Mouse (Mus musculus) embryonic facial prominence, embryonic 14.5 days (tissue): ENCODE data around the gene R3hcc1l. TPM values are rescaled to one million over a fixed set of nuclear protein-coding genes. Genes with fewer than 3 reads are reported as not detected.

Experiments used
- ATAC-seq: fragments of 200-750 bp; cut with Nextera tagmentation; 2 replicates; pipeline ENCODE4 v1.8.0; 2017; ENCODE audit warnings: low read depth, moderate number of reproducible peaks, moderate TSS enrichment
- DNase-seq: peaks from one replicate; pipeline ENCODE4 v3.0.0-alpha.2; 2015; ENCODE audit warnings: low spot score
- H3K27ac ChIP-seq: fragments of 300-500 bp; sonication (generic); replicated peaks from 2 replicates; pipeline ENCODE4 v1.5.1; 2014; ENCODE audit warnings: low read depth, mild to moderate bottlenecking, low read length, moderate library complexity
- H3K27me3 ChIP-seq: fragments of 300-500 bp; sonication (generic); replicated peaks from 2 replicates; pipeline ENCODE4 v1.6.1; 2014; ENCODE audit warnings: low read length; ENCODE audit not compliant: control insufficient read depth, insufficient read depth
- H3K36me3 ChIP-seq: fragments of 300-500 bp; sonication (generic); 2 replicates; pipeline ENCODE4 v1.6.1; 2014; ENCODE audit warnings: low read length, mixed read lengths; ENCODE audit not compliant: control insufficient read depth, insufficient read depth
- H3K4me1 ChIP-seq: fragments of 300-500 bp; sonication (generic); 2 replicates; pipeline ENCODE4 v1.6.1; 2014; ENCODE audit warnings: antibody characterized with exemption, low read length; ENCODE audit not compliant: control insufficient read depth, insufficient read depth
- H3K4me2 ChIP-seq: fragments of 300-500 bp; sonication (generic); 2 replicates; pipeline ENCODE4 v1.6.1; 2014; ENCODE audit warnings: low read depth, mild to moderate bottlenecking, low read length, moderate library complexity, mixed read lengths
- H3K4me3 ChIP-seq: fragments of 300-500 bp; sonication (generic); 2 replicates; pipeline ENCODE4 v1.5.1; 2014; ENCODE audit warnings: low read depth, mild to moderate bottlenecking, low read length
- H3K9ac ChIP-seq: fragments of 300-500 bp; sonication (generic); 2 replicates; pipeline ENCODE4 v1.6.1; 2014; ENCODE audit warnings: low read depth, mild to moderate bottlenecking, low read length, moderate library complexity, mixed read lengths
- H3K9me3 ChIP-seq: fragments of 300-500 bp; sonication (generic); 2 replicates; pipeline ENCODE4 v1.6.1; 2016; ENCODE audit warnings: low read length; ENCODE audit not compliant: control insufficient read depth
- WGBS: fragments of 180-500 bp; shearing (Covaris S2); extraction: QIAGEN DNeasy Blood & Tissue Kit; methylation state at CpG from one replicate; pipeline ENCODE4 v1.1.7; 2014; 5-methylcytosine and 5-hydroxymethylcytosine counted together
- polyA plus RNA-seq: library from polyadenylated mRNA; unstranded; fragments of >200 nt; fragmentation: Nextera tagmentation; extraction: Ambion mirVana; gene quantifications from 2 replicates; pipeline ENCODE4 v1.2.1, GENCODE M21; 2014

The R3hcc1l gene
- polyA plus RNA-seq, 1 experiment from 2014 or later: 23.0 TPM

GRCm38 (mm10) chr19:42597896-42598295 is 79.3 kb downstream of the R3hcc1l start:
- H3K9ac ChIP-seq: no peak overlapping the region
- peak; percentile 41; the same call in 1 of the 2 replicates for ATAC-seq
- no peaks in the 10 kb centered on the region for H3K27me3 ChIP-seq
- no peak overlapping the region for H3K27ac ChIP-seq
- DNase-seq: peak; percentile 33
- no peaks in the 10 kb centered on the region for H3K4me1 ChIP-seq
- H3K36me3 ChIP-seq: peaks cover 12% of the 10 kb centered on the region; the same call in 1 of the 2 replicates
- H3K4me3 ChIP-seq: no peak overlapping the region
- H3K9me3 ChIP-seq: no peaks in the 10 kb centered on the region
- WGBS: 87% methylated on average over 6 of the region's 6 CpGs
- H3K4me2 ChIP-seq: no peak overlapping the region

- DNase-seq: no peak
- no peaks in the 10 kb centered on the region for H3K27me3 ChIP-seq
- 86% methylated on average over 17 of the region's 17 CpGs for WGBS
- no peaks in the 10 kb centered on the region for H3K4me1 ChIP-seq
- H3K4me2 ChIP-seq: no peak overlapping the region
- H3K4me3 ChIP-seq: no peak overlapping the region
- no peak overlapping the region for H3K9ac ChIP-seq
- H3K9me3 ChIP-seq: no peaks in the 10 kb centered on the region
- H3K36me3 ChIP-seq: no peaks in the 10 kb centered on the region
- ATAC-seq: no peak
- no peak overlapping the region for H3K27ac ChIP-seq
Observed at GRCm38 (mm10) chr19:42599891-42600290, 81.3 kb downstream of the R3hcc1l start.

- 83% methylated on average over 3 of the region's 3 CpGs for WGBS
- Histone ChIP-seq H3K9me3 (no peaks in the 10 kb centered on the region), H3K36me3 (no peaks in the 10 kb centered on the region), H3K4me2 (no peak overlapping the region), H3K9ac (no peak overlapping the region), H3K27ac (no peak overlapping the region), H3K27me3 (no peaks in the 10 kb centered on the region), H3K4me1 (no peaks in the 10 kb centered on the region), H3K4me3 (no peak overlapping the region)
- no peak for DNase-seq
- ATAC-seq: no peak
Observed at GRCm38 (mm10) chr19:42600591-42600990, 82.0 kb downstream of the R3hcc1l start.

- H3K9me3 ChIP-seq: no peaks in the 10 kb centered on the region
- H3K4me3 ChIP-seq: no peak overlapping the region
- no peaks in the 10 kb centered on the region for H3K4me1 ChIP-seq
- H3K27ac ChIP-seq: no peak overlapping the region
- 82% methylated on average over 2 of the region's 2 CpGs for WGBS
- DNase-seq: no peak
- H3K36me3 ChIP-seq: no peaks in the 10 kb centered on the region
- no peaks in the 10 kb centered on the region for H3K27me3 ChIP-seq
- ATAC-seq: no peak
- H3K4me2 ChIP-seq: no peak overlapping the region
- no peak overlapping the region for H3K9ac ChIP-seq
Observed at GRCm38 (mm10) chr19:42601445-42601844, 82.9 kb downstream of the R3hcc1l start.

GRCm38 (mm10) chr19:42602041-42602440 is 83.5 kb downstream of the R3hcc1l start:
- 62% methylated on average over 8 of the region's 8 CpGs for WGBS
- DNase-seq: no peak
- ATAC-seq: no peak
- Histone ChIP-seq H3K4me3 (no peak overlapping the region), H3K27me3 (no peaks in the 10 kb centered on the region), H3K27ac (no peak overlapping the region), H3K4me2 (no peak overlapping the region), H3K4me1 (no peaks in the 10 kb centered on the region), H3K9me3 (no peaks in the 10 kb centered on the region), H3K9ac (no peak overlapping the region), H3K36me3 (no peaks in the 10 kb centered on the region)

GRCm38 (mm10) chr19:42602576-42602975 is 84.0 kb downstream of the R3hcc1l start:
- Histone ChIP-seq H3K36me3 (no peaks in the 10 kb centered on the region), H3K9ac (no peak overlapping the region), H3K27me3 (no peaks in the 10 kb centered on the region), H3K4me2 (no peak overlapping the region), H3K27ac (no peak overlapping the region), H3K9me3 (no peaks in the 10 kb centered on the region), H3K4me1 (no peaks in the 10 kb centered on the region), H3K4me3 (no peak overlapping the region)
- 75% methylated on average over 8 of the region's 8 CpGs for WGBS
- no peak for ATAC-seq
- no peak for DNase-seq

GRCm38 (mm10) chr19:42608082-42608481 is 89.5 kb downstream of the R3hcc1l start:
- no peak overlapping the region for H3K9ac ChIP-seq
- H3K27ac ChIP-seq: no peak overlapping the region
- no peak overlapping the region for H3K4me2 ChIP-seq
- peaks cover 4% of the 10 kb centered on the region for H3K4me1 ChIP-seq
- no peaks in the 10 kb centered on the region for H3K36me3 ChIP-seq
- H3K9me3 ChIP-seq: no peaks in the 10 kb centered on the region
- ATAC-seq (no peak), DNase-seq (no peak)
- H3K4me3 ChIP-seq: no peak overlapping the region
- peaks cover 5% of the 10 kb centered on the region for H3K27me3 ChIP-seq
- WGBS: 96% methylated on average over 5 of the region's 5 CpGs

GRCm38 (mm10) chr19:42609716-42610115 is 91.2 kb downstream of the R3hcc1l start:
- WGBS: 90% methylated on average over 3 of the region's 3 CpGs
- H3K9me3 ChIP-seq: no peaks in the 10 kb centered on the region
- no peak for DNase-seq
- no peaks in the 10 kb centered on the region for H3K36me3 ChIP-seq
- peaks cover 14% of the 10 kb centered on the region for H3K27me3 ChIP-seq
- H3K4me3 ChIP-seq: no peak overlapping the region
- H3K4me2 ChIP-seq: no peak overlapping the region
- ATAC-seq: no peak
- peaks cover 8% of the 10 kb centered on the region for H3K4me1 ChIP-seq
- no peak overlapping the region for H3K9ac ChIP-seq
- no peak overlapping the region for H3K27ac ChIP-seq

GRCm38 (mm10) chr19:42611746-42612145 is 93.2 kb downstream of the R3hcc1l start:
- 79% methylated on average over 4 of the region's 4 CpGs for WGBS
- peak overlapping the region; percentile 82; the same call in 1 of the 2 replicates for H3K4me2 ChIP-seq
- peaks cover 8% of the 10 kb centered on the region for H3K4me1 ChIP-seq
- no peak overlapping the region for H3K9ac ChIP-seq
- H3K27me3 ChIP-seq: peaks cover 14% of the 10 kb centered on the region
- no peak for ATAC-seq
- no peak for DNase-seq
- H3K9me3 ChIP-seq: no peaks in the 10 kb centered on the region
- no peak overlapping the region for H3K4me3 ChIP-seq
- H3K36me3 ChIP-seq: no peaks in the 10 kb centered on the region
- H3K27ac ChIP-seq: no peak overlapping the region
